Mouse (Mus musculus) kidney, postnatal 0 days (tissue): ENCODE measurements at regions not wholly inside any gene's neighbourhood (a gene's known extent, or its start where the extent isn't known, plus 50 kb on each side); places are given as distances from the start of the nearest gene placed in this dataset.
A peak's percentile ranks its signal among the peaks of the same experiment; 100 is the strongest.

Source experiments
- ATAC-seq: fragments of 200-750 bp; cut with Nextera tagmentation; replicated peaks from 2 replicates; pipeline ENCODE4 v1.8.0; 2017; ENCODE audit warnings: low read depth, moderate number of reproducible peaks, moderate TSS enrichment, moderate library complexity; ENCODE audit not compliant: low FRiP score
- DNase-seq: peaks from one replicate; pipeline ENCODE4 v3.0.0-alpha.2; 2016; ENCODE audit warnings: low spot score
- H3K27ac ChIP-seq: fragments of 300-500 bp; sonication (generic); 2 replicates; pipeline ENCODE4 v1.5.1; 2014; ENCODE audit warnings: mild to moderate bottlenecking
- H3K27me3 ChIP-seq: fragments of 300-500 bp; sonication (generic); 2 replicates; pipeline ENCODE4 v1.6.1; 2014; ENCODE audit warnings: low read length, mixed read lengths; ENCODE audit not compliant: insufficient read depth
- H3K36me3 ChIP-seq: fragments of 300-500 bp; sonication (generic); 2 replicates; pipeline ENCODE4 v1.6.1; 2014; ENCODE audit warnings: low read length, mixed read lengths; ENCODE audit not compliant: insufficient read depth
- H3K4me1 ChIP-seq: fragments of 300-500 bp; sonication (generic); replicated peaks from 2 replicates; pipeline ENCODE4 v1.6.1; 2014; ENCODE audit warnings: antibody characterized with exemption, low read length, mixed read lengths; ENCODE audit not compliant: insufficient read depth
- H3K4me2 ChIP-seq: fragments of 300-500 bp; sonication (generic); 2 replicates; pipeline ENCODE4 v1.6.1; 2014; ENCODE audit warnings: mild to moderate bottlenecking, low read length, moderate library complexity, mixed read lengths
- H3K4me3 ChIP-seq: fragments of 300-500 bp; sonication (generic); replicated peaks from 2 replicates; pipeline ENCODE4 v1.5.1; 2014; ENCODE audit warnings: low read depth, low read length
- H3K9ac ChIP-seq: fragments of 300-500 bp; sonication (generic); 2 replicates; pipeline ENCODE4 v1.6.1; 2014; ENCODE audit warnings: low read depth, low read length
- H3K9me3 ChIP-seq: fragments of 300-500 bp; sonication (generic); replicated peaks from 2 replicates; pipeline ENCODE4 v1.6.1; 2016; ENCODE audit warnings: low read length, inconsistent platforms, mixed read lengths
- CTCF ChIP-seq: IDR thresholded peaks from 2 replicates; pipeline ENCODE4 v1.5.1; 2016; ENCODE audit warnings: antibody characterized with exemption, low read depth, mild to moderate bottlenecking, moderate library complexity
- WGBS: fragments of 180-500 bp; shearing (Covaris S2); extraction: QIAGEN DNeasy Blood & Tissue Kit; methylation state at CpG from one replicate; pipeline ENCODE4 v1.1.7; 2014; 5-methylcytosine and 5-hydroxymethylcytosine counted together

DNA sequence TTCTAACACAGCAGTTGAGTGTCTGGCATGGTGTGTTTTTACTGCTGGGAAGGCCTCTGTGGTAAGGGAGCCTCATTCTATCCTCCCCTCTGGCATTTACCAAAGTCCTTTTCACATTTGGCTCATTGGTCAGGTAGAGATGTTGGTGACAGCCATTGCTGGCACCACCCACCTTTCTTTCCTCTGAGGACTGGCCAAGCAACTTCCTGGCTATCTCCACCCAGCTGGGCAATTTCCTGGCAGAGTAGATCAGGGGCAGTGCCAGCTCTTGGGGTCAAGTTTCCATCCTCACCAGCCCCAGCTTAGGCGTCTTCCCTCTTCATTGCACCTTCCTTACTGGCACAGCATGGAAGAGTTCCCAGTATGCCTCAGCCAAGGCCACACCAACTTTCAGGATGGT lies 372.5 kb upstream of the Kif2a start:
- Histone ChIP-seq H3K9ac (no peak overlapping the region), H3K4me1 (no peaks in the 10 kb centered on the region), H3K4me3 (no peak overlapping the region), H3K9me3 (no peaks in the 10 kb centered on the region), H3K27ac (no peak overlapping the region), H3K27me3 (no peaks in the 10 kb centered on the region), H3K36me3 (no peaks in the 10 kb centered on the region), H3K4me2 (no peak overlapping the region)
- 52% methylated on average over 1 of the region's 1 CpGs for WGBS
- no peak for TF ChIP-seq CTCF
- no peak for DNase-seq
- no peak for ATAC-seq

DNA sequence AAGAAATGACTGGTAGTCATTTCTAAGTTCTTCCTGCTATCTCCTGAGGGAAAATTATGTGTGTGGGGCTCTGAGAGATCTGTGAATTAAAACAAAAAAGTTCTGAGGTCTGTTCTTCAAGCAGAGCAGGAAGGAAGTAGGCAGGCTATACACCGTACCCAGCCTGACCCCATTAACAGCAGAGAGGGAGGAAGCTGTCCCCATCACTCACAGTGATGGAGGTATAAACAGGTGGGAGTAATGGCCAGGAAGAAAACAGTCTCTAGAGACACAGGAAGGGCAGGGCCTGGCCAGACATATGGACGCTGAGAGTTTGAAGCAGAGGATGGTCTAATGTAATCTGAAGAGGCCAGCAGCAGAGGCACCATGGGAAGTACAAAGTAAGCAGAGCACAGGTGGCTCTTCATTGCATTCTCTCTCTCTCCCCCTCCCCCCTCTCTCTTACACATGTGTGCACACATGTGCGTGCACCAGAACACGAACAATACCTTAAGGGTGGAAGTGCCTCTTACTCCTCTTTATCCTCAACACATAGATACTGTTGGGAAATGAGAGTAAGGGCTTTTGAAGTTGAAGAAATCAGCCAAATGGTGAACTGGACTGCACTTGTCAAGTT lies 367.7 kb upstream of the Kif2a start:
- Histone ChIP-seq H3K36me3 (no peaks in the 10 kb centered on the region), H3K4me1 (no peaks in the 10 kb centered on the region), H3K9ac (no peak overlapping the region), H3K9me3 (no peaks in the 10 kb centered on the region), H3K27ac (no peak overlapping the region), H3K4me2 (no peak overlapping the region), H3K27me3 (no peaks in the 10 kb centered on the region; the same call in 1 of the 2 replicates), H3K4me3 (no peak overlapping the region)
- DNase-seq (no peak), ATAC-seq (no peak)
- 45% methylated on average over 4 of the region's 4 CpGs for WGBS
- no peak for TF ChIP-seq CTCF

GRCm38 (mm10) chr13:107389074-107389473 lies 367.1 kb upstream of the Kif2a start:
- Histone ChIP-seq H3K4me2 (no peak overlapping the region), H3K9me3 (no peaks in the 10 kb centered on the region), H3K27ac (no peak overlapping the region), H3K9ac (no peak overlapping the region), H3K4me3 (no peak overlapping the region), H3K36me3 (no peaks in the 10 kb centered on the region), H3K27me3 (no peaks in the 10 kb centered on the region; the same call in 1 of the 2 replicates), H3K4me1 (no peaks in the 10 kb centered on the region)
- TF ChIP-seq CTCF: no peak
- no peak for DNase-seq
- no peak for ATAC-seq
- WGBS: 68% methylated on average over 3 of the region's 3 CpGs

DNA sequence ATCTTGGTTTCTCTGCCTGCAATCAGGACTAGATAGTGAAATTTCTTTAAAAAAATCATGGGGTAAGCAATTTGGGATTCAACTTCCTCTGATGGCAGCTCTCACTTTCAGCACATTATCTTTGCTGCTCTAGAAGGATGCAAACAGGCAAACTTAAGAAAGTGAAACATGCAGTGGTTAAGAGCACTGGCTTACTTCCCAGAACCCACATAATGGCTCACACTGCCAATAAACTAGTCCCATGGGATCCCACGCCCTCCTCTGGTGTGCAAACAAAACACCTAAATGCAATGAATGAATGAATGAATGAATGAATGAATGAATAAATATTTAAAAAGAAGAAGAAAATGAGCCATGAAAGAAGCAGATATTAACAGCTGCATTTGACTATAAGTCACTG lies 356.1 kb upstream of the Kif2a start:
- H3K4me3 ChIP-seq: no peak overlapping the region
- TF ChIP-seq CTCF: no peak
- DNase-seq: no peak
- no peaks in the 10 kb centered on the region for H3K9me3 ChIP-seq
- WGBS: 82% methylated on average over 1 of the region's 1 CpGs
- H3K9ac ChIP-seq: no peak overlapping the region
- no peak overlapping the region for H3K27ac ChIP-seq
- H3K36me3 ChIP-seq: no peaks in the 10 kb centered on the region
- H3K4me2 ChIP-seq: no peak overlapping the region
- no peaks in the 10 kb centered on the region for H3K27me3 ChIP-seq
- ATAC-seq: no peak
- H3K4me1 ChIP-seq: no peaks in the 10 kb centered on the region

GRCm38 (mm10) chr13:107372666-107373065 lies 350.7 kb upstream of the Kif2a start:
- H3K27ac ChIP-seq: no peak overlapping the region
- H3K4me1 ChIP-seq: no peaks in the 10 kb centered on the region
- no peak for DNase-seq
- no peak overlapping the region for H3K4me3 ChIP-seq
- no peaks in the 10 kb centered on the region for H3K27me3 ChIP-seq
- WGBS: 89% methylated on average over 3 of the region's 3 CpGs
- H3K9ac ChIP-seq: no peak overlapping the region
- no peak overlapping the region for H3K4me2 ChIP-seq
- no peaks in the 10 kb centered on the region for H3K9me3 ChIP-seq
- no peaks in the 10 kb centered on the region for H3K36me3 ChIP-seq
- TF ChIP-seq CTCF: no peak
- no peak for ATAC-seq

- Histone ChIP-seq H3K9ac (no peak overlapping the region), H3K27ac (no peak overlapping the region), H3K4me1 (no peaks in the 10 kb centered on the region), H3K4me2 (peak overlapping the region; percentile 15; the same call in 1 of the 2 replicates), H3K4me3 (no peak overlapping the region), H3K27me3 (no peaks in the 10 kb centered on the region), H3K9me3 (no peaks in the 10 kb centered on the region), H3K36me3 (no peaks in the 10 kb centered on the region)
- 34% methylated on average over 17 of the region's 17 CpGs for WGBS
- TF ChIP-seq CTCF: no peak
- ATAC-seq: no peak
- DNase-seq: no peak
These were observed 350.0 kb upstream of the Kif2a start for GRCm38 (mm10) chr13:107371616-107372582.
